Mouse (Mus musculus) hindbrain, embryonic 14.5 days (tissue): ENCODE results near the gene Tpbgl. TPM values are rescaled to one million over a fixed set of nuclear protein-coding genes. Genes with fewer than 3 reads are reported as not detected.

Source experiments
- ATAC-seq: fragments of 200-750 bp; cut with Nextera tagmentation; 2 replicates; pipeline ENCODE4 v1.8.0; 2017; ENCODE audit warnings: moderate number of reproducible peaks, mild to moderate bottlenecking, moderate TSS enrichment, moderate library complexity; ENCODE audit not compliant: low FRiP score
- DNase-seq: peaks from one replicate; pipeline ENCODE4 v3.0.0-alpha.2; 2015; ENCODE audit warnings: low spot score
- H3K27ac ChIP-seq: fragments of 300-500 bp; sonication (generic); 2 replicates; pipeline ENCODE4 v1.5.1; 2014; ENCODE audit warnings: mild to moderate bottlenecking, moderate library complexity
- H3K27me3 ChIP-seq: fragments of 300-500 bp; sonication (generic); 2 replicates; pipeline ENCODE4 v1.6.1; 2014; ENCODE audit warnings: mild to moderate bottlenecking, low read length, mixed read lengths; ENCODE audit not compliant: control insufficient read depth, insufficient read depth
- H3K36me3 ChIP-seq: fragments of 300-500 bp; sonication (generic); replicated peaks from 2 replicates; pipeline ENCODE4 v1.6.1; 2014; ENCODE audit not compliant: control insufficient read depth, insufficient read depth
- H3K4me1 ChIP-seq: fragments of 300-500 bp; sonication (generic); replicated peaks from 2 replicates; pipeline ENCODE4 v1.6.1; 2014; ENCODE audit warnings: antibody characterized with exemption, low read length, mixed read lengths; ENCODE audit not compliant: control insufficient read depth, insufficient read depth
- H3K4me2 ChIP-seq: fragments of 300-500 bp; sonication (generic); replicated peaks from 2 replicates; pipeline ENCODE4 v1.6.1; 2014; ENCODE audit warnings: mild to moderate bottlenecking, moderate library complexity
- H3K4me3 ChIP-seq: fragments of 300-500 bp; sonication (generic); replicated peaks from 2 replicates; pipeline ENCODE4 v1.5.1; 2014; ENCODE audit warnings: mild to moderate bottlenecking, low read length
- H3K9ac ChIP-seq: fragments of 300-500 bp; sonication (generic); 2 replicates; pipeline ENCODE4 v1.6.1; 2014
- H3K9me3 ChIP-seq: fragments of 300-500 bp; sonication (generic); 2 replicates; pipeline ENCODE4 v1.6.1; 2016; ENCODE audit warnings: low read length; ENCODE audit not compliant: control insufficient read depth
- WGBS: fragments of 180-500 bp; shearing (Covaris S2); extraction: QIAGEN DNeasy Blood & Tissue Kit; methylation state at CpG from one replicate; pipeline ENCODE4 v1.1.7; 2014; 5-methylcytosine and 5-hydroxymethylcytosine counted together
- polyA plus RNA-seq: library from polyadenylated mRNA; unstranded; fragments of >200 nt; fragmentation: Nextera tagmentation; extraction: Ambion mirVana; gene quantifications from 2 replicates; pipeline ENCODE4 v1.2.1, GENCODE M21; 2014

The Tpbgl gene
- polyA plus RNA-seq, 1 experiment from 2014 or later: 1.7 TPM

DNA sequence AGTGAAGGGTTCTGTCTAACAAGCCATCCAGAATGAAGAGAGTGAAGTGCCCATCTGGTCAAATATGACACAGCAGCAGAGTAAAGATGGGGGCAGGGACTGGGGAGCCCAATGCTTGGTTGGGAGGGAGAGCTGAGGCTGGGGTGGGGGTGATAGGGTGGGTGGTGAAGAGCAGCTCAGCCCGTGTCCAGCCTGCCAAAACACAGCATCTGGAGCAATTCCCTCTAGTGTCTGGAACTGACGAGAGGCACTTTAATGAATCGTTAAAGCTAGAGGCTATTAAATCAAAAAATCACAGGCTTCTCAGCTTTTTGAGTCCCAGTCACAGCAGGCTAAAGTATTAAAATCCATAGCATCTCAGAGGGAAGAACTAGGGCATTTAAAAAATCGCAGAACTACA is 22.7 kb upstream of the Tpbgl start:
- Histone ChIP-seq H3K27me3 (no peaks in the 10 kb centered on the region), H3K4me2 (no peak overlapping the region), H3K4me3 (no peak overlapping the region), H3K9me3 (no peaks in the 10 kb centered on the region), H3K4me1 (0 out of 2 replicates have a peak, but pooled peaks cover 7% of the 10 kb centered on the region), H3K36me3 (no peaks in the 10 kb centered on the region), H3K27ac (no peak overlapping the region), H3K9ac (no peak overlapping the region)
- WGBS: 45% methylated on average over 4 of the region's 4 CpGs
- DNase-seq (no peak), ATAC-seq (no peak)

DNA sequence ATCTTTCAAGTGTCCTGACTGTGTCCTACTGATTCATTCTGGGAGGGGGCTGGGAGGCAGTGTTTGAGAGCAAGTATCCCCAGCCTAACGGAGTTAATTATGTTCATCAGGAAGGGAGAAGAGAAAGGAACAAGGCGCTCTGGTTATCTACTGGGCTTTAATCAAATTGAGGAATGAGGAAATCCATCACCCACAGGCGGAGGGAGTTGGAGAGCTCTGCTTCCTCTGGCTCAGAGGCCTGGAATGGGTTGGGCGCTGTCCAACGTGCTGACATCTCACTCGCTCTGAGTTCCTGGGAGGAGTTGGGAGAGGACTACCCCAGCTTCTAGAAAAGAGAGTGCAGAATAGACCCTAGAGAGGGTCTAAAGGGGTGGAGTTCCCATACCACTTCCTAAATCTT is 21.7 kb upstream of the Tpbgl start:
- H3K9ac ChIP-seq: no peak overlapping the region
- H3K27ac ChIP-seq: no peak overlapping the region
- no peak for DNase-seq
- no peak for ATAC-seq
- no peak overlapping the region for H3K4me3 ChIP-seq
- WGBS: 8% methylated on average over 6 of the region's 6 CpGs
- 0 out of 2 replicates have a peak, but pooled peaks cover 7% of the 10 kb centered on the region for H3K4me1 ChIP-seq
- H3K9me3 ChIP-seq: no peaks in the 10 kb centered on the region
- H3K36me3 ChIP-seq: no peaks in the 10 kb centered on the region
- H3K4me2 ChIP-seq: no peak overlapping the region
- H3K27me3 ChIP-seq: no peaks in the 10 kb centered on the region

DNA sequence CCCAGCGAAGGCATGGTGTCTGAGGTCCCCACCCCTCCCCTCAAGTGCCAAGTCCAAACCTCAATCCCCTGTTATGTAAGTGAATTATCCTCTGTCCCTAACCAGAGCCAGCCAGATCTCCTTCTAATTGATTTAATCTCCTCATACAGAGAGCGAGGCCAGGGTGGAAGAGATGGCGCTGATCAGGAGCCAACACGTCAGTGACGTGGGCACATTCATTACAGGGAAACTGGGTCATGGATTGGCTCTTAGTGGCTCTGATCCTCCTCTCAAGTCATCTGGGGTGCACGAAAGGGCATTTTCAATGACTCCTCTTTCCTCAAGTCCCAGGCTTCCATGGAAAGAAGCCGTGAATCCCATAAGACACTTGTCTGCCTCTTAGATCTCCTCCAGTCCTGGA is 17.8 kb upstream of the Tpbgl start:
- no peaks in the 10 kb centered on the region for H3K9me3 ChIP-seq
- H3K36me3 ChIP-seq: no peaks in the 10 kb centered on the region
- H3K27ac ChIP-seq: no peak overlapping the region
- DNase-seq (no peak), ATAC-seq (no peak)
- no peak overlapping the region for H3K4me3 ChIP-seq
- H3K9ac ChIP-seq: no peak overlapping the region
- H3K4me2 ChIP-seq: no peak overlapping the region
- H3K27me3 ChIP-seq: no peaks in the 10 kb centered on the region
- H3K4me1 ChIP-seq: no peaks in the 10 kb centered on the region
- WGBS: 88% methylated on average over 7 of the region's 7 CpGs

DNA sequence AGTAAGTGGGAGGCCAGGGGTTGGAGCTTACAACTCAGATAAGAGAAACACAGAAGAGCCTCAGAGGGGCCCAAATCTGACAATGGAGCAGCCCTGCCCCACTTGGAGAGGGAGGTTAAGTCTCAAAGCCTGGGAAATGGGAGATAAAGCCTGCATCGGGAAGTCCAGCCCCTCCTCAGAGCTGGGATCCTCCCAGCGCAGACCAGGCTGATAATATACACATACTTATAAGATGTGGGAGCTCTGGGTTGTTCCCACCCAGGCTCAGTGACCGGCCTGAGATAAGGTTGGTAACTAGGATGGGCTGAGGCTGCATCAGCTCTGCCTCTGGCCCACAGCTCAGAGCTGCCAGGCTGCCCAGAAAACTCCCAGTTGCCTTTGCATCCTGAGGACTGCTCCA is 15.2 kb upstream of the Tpbgl start:
- WGBS: 69% methylated on average over 3 of the region's 3 CpGs
- Histone ChIP-seq H3K9ac (no peak overlapping the region), H3K4me2 (no peak overlapping the region)

DNA sequence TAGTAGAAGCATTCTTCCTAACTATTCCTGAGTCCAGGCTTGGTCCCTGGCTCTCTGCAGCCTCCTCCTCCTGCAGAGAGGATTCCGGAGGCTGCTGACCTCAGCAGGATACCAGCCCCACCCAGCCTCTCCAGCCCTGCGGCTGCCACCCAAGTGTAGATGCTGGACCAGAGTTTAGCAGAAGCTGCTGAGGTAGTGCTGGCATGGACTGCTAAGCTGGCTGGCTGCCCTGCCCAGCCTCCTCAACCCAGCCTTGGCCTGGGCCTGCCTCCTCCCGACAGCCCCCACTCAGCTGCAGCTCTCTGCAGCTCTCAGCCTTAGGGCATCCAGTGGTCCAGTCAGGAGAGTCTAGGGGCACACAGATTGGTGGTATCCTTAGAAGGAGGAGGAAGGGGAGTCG is 14.3 kb upstream of the Tpbgl start:
- ATAC-seq: no peak
- no peaks in the 10 kb centered on the region for H3K4me1 ChIP-seq
- no peaks in the 10 kb centered on the region for H3K36me3 ChIP-seq
- H3K9ac ChIP-seq: no peak overlapping the region
- H3K9me3 ChIP-seq: no peaks in the 10 kb centered on the region
- DNase-seq: no peak
- H3K27ac ChIP-seq: no peak overlapping the region
- H3K4me2 ChIP-seq: no peak overlapping the region
- WGBS: 38% methylated on average over 4 of the region's 4 CpGs
- no peaks in the 10 kb centered on the region for H3K27me3 ChIP-seq
- H3K4me3 ChIP-seq: no peak overlapping the region

More for the DNA sequence above, 15.2 kb upstream of the Tpbgl start:
- ATAC-seq (no peak), DNase-seq (no peak)
- H3K4me3 ChIP-seq: no peak overlapping the region
- H3K27me3 ChIP-seq: no peaks in the 10 kb centered on the region
- H3K36me3 ChIP-seq: no peaks in the 10 kb centered on the region
- no peak overlapping the region for H3K27ac ChIP-seq
- H3K4me1 ChIP-seq: no peaks in the 10 kb centered on the region
- H3K9me3 ChIP-seq: no peaks in the 10 kb centered on the region

DNA sequence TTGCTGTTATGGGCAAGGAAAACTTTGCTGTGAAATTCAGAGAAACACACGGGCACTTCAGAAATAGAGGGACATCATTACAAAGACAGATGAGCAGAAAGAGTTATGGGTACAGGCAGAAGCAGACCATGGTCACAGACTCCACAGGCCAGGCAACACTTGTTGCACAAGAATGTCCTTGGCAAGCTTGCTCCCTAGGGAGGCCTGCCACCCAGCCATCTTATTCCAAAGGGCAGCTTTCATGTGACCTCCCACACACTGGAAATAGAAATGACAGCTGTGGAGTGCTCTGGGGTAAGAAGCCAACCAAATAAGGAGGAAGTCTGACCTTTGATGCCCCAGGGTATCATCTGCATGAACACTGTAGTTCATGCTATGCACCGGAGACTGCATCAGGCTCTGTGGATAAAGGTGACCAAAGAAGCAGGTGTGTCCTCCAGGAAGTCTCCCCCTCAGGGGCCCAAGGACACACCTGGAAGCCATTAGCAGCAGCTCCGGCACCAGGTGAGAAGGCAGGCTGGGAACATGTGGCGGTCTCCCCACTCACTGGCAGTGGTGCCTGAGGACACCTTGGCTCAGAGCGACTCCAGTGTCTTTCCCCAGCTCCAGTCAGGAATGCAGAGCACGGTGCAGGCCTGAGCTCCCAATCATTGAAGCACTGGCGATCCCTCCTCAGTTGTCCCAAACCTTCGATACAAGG is 7.2 kb upstream of the Tpbgl start:
- DNase-seq: no peak
- no peak overlapping the region for H3K27ac ChIP-seq
- no peak overlapping the region for H3K9ac ChIP-seq
- no peaks in the 10 kb centered on the region for H3K36me3 ChIP-seq
- H3K4me2 ChIP-seq: no peak overlapping the region
- H3K9me3 ChIP-seq: no peaks in the 10 kb centered on the region
- H3K4me1 ChIP-seq: no peaks in the 10 kb centered on the region
- no peak for ATAC-seq
- H3K4me3 ChIP-seq: no peak overlapping the region
- 85% methylated on average over 8 of the region's 8 CpGs for WGBS
- H3K27me3 ChIP-seq: no peaks in the 10 kb centered on the region

DNA sequence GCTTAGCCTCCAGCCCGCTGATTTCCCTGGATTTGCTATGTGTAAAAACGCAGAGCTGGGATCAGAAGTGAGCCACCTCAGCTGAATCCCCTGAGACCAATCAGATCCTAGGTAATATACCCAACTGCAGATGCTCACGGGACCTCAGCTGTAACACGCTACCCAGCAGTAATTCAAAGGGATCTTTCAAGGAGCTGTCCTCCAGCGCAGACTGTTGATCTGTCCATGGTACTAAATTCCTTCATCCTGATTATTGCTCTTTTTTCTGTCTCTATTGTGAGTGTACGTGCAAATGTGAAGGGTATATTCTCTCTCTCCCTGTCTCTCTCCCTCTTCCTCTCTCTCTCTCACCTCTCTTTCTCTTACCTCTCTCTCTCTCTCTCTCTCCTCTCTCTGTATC is 5.4 kb upstream of the Tpbgl start:
- peaks cover 14% of the 10 kb centered on the region for H3K27me3 ChIP-seq
- no peaks in the 10 kb centered on the region for H3K9me3 ChIP-seq
- H3K4me2 ChIP-seq: no peak overlapping the region
- ATAC-seq (no peak), DNase-seq (no peak)
- 0 out of 2 replicates have a peak, but pooled peaks cover 1% of the 10 kb centered on the region for H3K4me1 ChIP-seq
- H3K36me3 ChIP-seq: no peaks in the 10 kb centered on the region
- no peak overlapping the region for H3K9ac ChIP-seq
- 22% methylated on average over 6 of the region's 6 CpGs for WGBS
- no peak overlapping the region for H3K27ac ChIP-seq
- H3K4me3 ChIP-seq: no peak overlapping the region

DNA sequence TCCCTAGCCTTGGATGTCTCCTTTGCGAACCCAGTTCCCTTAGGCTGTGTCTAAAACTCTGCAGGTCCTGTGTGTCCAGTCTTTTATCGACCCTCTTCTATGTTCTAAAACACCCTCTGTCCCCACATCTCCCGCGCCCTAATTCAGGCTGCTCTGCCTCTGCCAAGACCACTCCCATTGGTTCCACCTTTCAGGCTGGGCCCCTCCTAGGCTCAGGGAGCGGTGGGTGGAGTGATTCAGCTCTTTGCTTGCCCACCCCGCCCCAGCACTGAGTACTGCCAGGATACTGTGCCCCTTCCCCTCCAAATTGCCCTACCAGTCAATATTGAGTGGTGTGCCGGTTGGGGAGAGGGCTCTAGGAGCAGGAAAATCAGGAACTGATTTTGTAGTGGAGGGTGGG is 463 bp upstream of the Tpbgl start:
- H3K4me3 ChIP-seq: peak overlapping the region; percentile 49; the same call in 1 of the 2 replicates
- H3K4me2 ChIP-seq: peak overlapping the region; percentile 83
- H3K27ac ChIP-seq: no peak overlapping the region
- DNase-seq (no peak), ATAC-seq (no peak)
- 9% methylated on average over 7 of the region's 7 CpGs for WGBS
- peaks cover 28% of the 10 kb centered on the region for H3K27me3 ChIP-seq
- peaks cover 15% of the 10 kb centered on the region for H3K4me1 ChIP-seq
- H3K36me3 ChIP-seq: no peaks in the 10 kb centered on the region
- no peaks in the 10 kb centered on the region for H3K9me3 ChIP-seq
- H3K9ac ChIP-seq: no peak overlapping the region

DNA sequence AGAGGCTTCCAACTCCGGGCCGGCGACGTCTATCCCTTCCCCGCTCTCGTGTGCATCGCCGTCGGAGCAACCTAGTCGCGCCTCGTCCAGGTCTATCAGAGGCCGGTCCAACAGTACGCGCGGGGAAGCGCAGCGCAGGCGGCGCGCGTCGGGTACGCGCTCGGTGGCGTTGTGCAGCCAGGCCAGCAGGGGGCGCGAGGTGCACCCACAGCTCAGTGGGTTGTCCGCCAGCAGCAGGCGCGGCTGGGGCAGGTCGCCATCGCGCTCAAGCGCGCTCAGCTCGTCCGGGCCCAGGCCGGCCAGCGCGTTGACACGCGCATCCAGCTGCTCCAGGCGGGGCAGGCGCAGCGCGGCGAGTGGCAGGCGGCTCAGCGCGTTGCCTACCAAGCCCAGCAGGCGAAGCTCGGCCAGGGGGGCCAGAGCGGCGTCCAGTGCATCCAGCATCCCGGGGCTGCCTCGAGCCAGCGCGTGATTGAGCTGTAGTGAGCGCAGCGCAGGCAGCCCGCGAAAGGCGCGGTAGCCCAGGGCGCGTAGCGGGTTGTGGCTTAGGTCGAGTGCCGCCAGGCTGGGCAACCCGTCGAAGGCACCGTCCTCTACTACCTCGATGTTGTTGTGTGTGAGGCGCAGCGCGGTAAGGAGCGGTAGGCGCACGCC is 1.1 kb downstream of the Tpbgl start:
- Histone ChIP-seq H3K9ac (peak overlapping the region; percentile 62), H3K4me2 (peak overlapping the region; percentile 83), H3K4me3 (peak overlapping the region; percentile 49), H3K27ac (no peak overlapping the region), H3K9me3 (no peaks in the 10 kb centered on the region), H3K4me1 (peaks cover 15% of the 10 kb centered on the region), H3K27me3 (peaks cover 32% of the 10 kb centered on the region), H3K36me3 (no peaks in the 10 kb centered on the region)
- WGBS: under 1% methylated on average over 75 of the region's 81 CpGs
- DNase-seq: peak; percentile 86
- ATAC-seq: peak; percentile 91
